Mouse (Mus musculus) spleen, postnatal 4 days (tissue): ENCODE results near the gene Aifm2.
A peak's percentile ranks its signal among the peaks of the same experiment; 100 is the strongest.

ENCODE experiments used
- DNase-seq, 2 experiments: peaks; one replicate each; pipeline ENCODE4 v3.0.0; 2022; ENCODE audit warnings: low spot score in 2 of 2

Aifm2 gene

DNA sequence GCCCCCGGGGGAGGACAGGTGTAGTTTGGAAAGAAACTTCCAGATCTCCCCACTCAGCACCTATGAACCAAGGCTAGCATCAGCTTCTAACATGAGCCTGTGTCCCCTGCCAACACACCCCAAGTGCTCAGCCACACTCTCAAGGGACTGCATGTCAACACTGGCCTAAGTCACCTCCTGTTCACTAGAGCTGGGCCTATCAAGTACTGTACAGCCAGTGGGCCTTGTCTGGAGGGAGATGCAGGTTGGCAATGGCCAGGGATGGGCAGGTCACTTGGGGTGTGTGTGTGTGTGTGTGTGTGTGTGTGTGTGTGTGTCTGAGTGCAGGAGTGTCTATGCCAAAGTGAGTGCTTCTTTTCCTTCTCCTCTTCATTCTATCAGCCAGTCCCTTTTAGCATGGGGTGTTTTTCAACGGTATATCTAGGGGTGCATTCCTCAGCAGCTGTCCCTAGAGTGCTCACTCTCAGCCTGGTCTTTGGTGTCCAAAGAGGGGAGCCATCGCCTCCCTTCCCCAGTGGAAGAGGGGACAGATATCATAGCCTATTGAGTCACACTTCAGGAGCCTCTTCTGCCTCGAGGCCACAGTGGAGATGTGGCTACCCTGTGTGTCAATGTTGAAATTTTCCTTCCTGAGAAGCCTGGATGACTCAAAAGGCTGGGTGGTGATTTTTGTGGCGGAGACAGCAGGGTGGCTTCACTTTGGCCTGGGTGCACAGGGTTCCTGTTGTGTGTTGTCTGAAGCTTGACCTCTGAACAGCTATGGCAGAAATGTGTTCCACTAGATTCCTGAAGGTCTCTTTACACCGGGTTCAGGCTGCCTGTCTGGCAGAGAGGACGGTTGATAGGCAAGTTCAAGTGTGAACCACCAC is 1.2 kb downstream of the Aifm2 start:
- DNase-seq = no peak

DNA sequence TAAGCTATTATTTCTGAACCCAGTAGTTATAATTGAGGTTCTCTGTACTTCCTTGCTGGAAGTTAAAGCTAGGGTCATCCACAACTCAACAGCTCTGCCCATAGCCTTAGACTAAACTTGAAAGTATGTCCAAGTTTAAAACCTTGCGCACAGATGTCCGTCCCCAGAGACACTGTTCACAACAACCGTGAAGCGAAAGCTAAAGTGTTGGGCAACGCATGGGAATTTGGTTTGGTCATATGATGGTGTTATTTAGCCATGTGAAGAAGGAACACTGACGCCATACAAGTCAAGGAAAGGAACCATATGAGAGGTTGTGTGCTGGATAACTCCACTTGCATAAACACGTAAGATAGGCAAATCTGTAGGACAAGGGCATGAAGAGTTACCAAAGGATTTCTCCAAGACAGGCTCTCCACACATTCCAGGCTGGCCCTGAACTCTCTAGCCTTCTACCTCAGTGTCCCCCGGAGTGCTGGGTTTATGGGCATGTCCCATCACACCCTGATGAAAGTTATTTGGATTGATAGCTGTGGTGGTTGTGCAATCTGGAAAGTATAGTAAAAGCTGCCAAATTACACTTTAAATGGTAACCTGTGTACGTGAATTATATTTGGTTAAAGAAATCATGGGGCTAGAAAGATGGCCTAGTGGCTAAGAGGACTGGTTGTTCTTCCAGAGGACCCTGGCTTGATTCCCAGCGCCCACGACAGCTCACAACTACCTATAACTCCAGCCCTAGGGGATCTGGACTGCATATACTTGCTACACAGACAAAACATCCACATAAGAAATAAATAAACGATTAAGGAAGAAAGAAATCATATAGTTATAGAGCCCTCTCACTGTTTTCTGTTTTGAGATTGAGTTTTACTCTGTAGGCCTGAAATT is 2.6 kb downstream of the Aifm2 start:
- DNase-seq = no peak

DNA sequence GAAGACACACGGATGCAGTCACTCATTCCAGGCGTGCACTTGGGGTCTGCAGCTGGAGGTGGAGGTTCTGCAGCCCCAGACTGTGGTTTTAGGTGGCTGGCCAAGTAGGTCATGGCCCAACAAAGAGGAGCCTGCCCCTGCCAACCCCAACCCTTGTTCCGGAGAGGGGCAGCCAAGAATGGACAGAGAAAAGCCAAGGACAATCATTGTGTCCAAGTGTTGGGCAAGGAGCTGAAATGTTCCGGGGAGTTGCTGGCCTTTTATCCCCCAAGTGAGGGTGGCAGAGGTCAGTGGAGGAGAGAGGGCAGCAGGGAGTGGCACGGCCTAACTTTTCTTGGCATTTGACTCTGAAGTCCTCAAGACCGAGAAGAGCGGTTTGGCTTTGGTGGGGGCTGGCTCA is 5.3 kb downstream of the Aifm2 start:
- DNase-seq = no peak

DNA sequence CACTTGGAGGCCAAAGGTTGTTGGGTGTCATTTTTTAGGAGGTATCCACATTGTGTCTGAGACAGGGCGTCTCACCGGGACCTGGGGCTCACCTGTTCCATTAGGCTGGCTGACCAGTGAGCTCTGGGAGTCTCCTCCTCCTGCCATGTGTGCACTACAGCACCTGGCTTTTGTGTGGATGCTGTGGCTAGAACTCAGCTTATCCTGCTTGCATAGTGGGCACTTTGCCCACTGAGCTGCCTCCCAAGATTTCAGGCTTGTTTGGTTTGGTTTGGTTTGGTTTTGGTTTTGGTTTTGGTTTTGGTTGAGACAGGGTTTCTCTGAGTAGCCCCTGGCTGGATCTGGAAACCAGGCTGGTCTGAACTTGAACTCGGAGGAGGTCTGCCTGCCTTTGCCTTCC is 7.2 kb downstream of the Aifm2 start:
- DNase-seq = no peak

DNA sequence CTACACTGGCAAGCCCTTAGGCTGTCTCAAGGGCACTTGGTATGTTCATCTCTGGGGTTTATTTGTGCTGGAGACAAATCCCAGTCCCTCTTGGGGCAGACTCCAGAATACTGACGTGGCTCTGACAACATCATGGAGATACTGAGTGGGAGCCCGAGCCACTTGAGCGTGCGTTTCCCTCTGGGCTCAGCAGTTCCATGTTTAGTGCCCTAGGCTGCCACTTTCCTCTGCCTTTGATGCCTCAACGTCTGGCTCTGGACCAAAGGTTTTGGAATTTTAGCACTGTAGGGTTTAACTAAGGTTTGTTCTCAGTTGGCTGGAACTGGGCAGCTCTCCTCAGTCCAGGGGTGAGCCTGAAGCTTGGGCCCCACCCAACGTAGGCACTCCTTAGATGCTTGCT is 8.2 kb downstream of the Aifm2 start:
- no peak for DNase-seq

DNA sequence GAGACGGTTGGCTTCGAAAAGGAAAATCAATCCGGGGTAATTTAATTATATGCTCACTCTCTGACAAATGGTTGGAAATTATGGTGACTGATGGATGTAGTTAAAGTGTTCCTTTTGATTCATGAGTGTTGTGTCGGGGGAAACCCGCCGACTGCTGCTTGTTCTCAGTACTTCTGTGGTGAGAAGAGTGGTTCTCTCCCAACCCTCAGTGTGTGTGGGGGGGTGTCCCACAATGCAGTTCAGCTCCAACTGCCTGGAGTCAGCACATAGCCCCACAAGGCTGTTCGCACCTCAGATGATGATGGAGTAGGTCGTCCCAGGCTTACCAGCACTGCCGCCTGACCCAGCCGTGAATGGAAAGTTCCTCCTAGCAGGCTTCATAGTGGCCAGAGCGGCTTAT is 14.1 kb downstream of the Aifm2 start:
- no peak for DNase-seq

DNA sequence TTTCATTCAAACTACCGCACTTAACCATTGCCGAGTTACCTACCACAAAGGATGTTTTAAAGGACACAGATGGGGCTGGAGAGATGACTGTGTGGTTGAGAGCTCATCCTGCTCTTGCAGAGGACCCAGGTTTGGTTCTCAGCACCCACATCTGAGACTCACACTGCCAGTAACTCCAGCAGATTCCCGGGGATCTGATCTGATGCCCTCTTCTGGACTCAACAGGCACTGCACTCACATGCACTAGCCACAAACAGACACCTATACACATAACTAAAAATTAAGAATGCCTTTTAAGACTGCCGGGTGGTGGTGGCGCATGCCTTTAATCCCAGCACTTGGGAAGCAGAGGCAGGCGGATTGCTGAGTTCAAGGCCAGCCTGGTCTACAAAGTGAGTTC is 15.1 kb downstream of the Aifm2 start:
- no peak for DNase-seq

DNA sequence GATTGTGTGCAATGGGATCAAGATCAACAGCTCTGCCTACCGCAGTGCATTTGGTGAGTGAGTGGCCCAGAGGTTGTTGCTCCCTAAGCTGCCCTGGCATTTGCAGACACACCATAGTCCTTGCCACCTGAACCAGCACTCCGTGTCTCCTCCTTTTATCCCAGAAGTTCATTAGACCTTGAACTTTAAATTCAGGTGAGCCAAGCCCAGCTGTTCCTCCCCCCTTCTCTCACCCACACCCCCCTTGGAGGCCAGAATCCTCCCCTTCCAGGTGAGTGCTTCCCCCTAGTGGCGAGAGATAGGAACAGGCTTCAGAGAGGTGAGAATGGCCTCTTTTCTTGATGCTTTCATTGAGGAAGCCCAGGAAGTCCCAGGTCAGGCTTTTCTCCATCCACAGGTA is 19.3 kb downstream of the Aifm2 start:
- peak in 1 of 2 experiments; percentile 62 for DNase-seq

DNA sequence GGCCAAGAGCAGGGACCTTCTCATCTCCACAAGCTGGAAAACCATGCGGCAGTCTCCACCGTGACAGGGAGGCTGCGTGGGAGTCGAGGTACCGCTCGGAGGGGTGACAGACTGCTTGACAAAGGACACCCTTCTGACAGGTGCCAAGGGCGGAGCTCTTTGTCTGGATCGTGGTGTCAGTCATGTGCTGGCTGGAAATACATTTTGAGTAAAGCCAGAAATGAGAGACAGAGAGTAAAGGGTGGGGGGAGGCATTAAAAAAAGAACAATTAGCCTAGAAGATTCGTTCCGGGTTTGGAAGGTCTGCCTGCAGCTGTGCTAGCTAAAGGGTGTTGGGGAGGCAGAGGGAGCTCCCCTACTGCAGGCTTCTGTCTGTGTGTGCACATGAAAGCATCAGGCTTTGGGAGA is 21.6 kb downstream of the Aifm2 start:
- no peak for DNase-seq

DNA sequence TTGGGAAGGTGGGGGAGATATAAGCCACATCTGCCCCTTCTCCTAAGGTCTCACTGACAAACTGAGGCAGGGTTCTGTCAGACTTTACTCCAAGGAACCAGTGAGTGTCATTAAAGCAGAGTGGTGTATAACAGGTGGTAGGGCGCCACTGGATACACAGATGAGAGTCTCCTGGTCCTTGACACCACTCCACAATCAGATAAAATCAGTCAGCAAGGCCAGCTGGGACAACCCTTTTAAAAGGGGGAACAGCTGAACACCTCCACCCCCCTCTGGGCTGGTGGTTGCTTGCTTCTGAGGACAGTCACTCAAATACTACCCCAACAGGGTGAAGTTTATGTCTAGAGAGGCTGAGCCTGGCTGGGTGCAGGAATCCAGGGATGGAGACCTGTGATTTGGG is 22.5 kb downstream of the Aifm2 start:
- DNase-seq = no peak

DNA sequence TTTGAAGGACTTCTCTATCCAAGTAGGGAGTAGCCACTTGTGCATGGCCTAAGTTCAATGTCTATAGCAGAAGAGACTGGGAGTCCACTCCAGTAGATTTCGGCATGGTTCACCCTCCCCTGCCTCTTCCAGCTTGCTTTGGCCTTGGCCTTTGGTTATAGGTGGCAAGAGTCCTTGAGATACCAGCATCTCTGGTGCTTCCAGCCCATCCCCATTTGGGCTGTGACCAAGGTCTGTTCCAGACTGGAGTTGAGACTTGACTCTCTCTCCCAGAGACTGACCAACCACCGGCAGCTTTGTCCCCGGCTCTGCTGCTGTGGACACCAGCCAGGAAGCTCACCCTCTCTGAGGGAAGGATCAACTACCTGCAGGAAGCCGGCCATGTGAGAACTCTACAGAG is 23.1 kb downstream of the Aifm2 start:
- DNase-seq = no peak

DNA sequence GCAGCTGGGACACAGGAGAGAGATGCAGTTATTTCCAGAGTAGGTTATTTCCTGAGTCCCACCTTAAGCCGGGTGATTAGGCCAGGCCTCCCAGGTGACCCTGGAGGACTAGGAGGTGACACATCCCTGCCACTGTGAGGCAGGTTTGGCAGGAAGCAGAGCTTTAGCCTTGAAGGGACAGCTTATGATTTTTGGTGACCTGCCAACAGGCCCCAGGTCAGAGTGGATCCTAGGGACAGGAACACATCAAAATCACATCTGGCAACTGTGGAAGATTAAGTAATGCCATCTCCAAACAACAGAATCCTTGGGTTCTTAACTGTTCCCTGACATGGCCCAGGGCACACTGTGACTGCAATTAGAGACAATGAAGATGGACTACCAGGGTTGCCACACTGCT is 26.2 kb downstream of the Aifm2 start:
- no peak for DNase-seq

DNA sequence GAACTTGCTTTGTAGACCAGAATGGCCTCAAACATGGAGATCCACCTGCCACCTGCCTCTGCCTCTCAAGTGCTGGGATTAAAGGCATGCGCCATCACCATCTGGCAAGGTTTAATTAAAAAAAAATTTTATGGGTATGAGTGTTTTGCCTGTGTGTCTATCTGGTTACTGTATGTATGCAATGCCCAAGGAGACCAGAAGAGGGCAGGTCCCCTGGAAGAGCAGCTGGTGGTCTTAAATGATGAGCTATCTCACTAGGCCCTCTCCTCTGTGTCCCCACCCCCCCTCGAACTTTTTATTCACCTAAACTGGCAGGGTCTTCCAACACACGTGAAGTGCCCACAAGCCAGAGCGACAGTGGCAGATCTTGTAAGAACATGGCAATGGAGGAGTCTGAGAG is 26.8 kb downstream of the Aifm2 start:
- DNase-seq = no peak

DNA sequence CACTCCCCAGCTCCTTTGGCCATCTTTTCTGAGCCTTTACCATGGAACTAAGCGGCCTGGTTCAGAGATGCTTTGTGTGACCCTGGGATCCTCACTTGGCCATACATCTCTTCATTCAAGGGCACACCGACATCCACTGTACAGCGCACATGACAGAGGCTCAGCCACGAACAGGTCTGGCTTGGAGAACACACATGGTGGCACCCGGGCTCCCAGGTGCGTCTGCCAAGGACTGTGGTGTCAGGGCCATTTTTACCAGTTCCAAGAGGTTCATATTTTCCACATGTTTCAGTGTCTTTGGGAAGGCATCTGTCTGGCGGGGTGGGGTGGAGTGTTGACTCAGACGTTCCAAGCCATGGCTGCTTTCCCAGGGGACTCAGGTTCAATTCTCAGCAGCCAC is 27.3 kb downstream of the Aifm2 start:
- no peak for DNase-seq

DNA sequence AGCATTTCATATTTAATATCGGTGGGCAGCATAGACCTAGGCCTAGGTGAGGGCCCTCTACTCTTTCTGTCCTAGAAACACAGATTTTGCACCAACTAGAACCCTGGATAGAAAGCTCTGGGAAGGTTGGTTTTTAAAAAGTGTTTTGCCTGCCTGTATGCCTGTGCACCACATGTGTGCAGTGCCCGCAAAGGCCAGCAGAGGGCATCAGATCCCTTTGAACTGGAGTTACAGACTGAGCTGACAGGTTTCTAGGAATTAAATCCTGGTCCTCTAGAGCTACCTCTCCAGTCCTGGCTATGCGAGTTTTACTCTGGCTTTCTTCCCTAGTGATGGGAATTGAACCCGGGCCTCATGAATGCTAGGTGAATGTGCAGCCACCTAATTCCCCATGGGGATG is 30.1 kb downstream of the Aifm2 start:
- peak in 1 of 2 experiments; percentile 65 for DNase-seq

DNA sequence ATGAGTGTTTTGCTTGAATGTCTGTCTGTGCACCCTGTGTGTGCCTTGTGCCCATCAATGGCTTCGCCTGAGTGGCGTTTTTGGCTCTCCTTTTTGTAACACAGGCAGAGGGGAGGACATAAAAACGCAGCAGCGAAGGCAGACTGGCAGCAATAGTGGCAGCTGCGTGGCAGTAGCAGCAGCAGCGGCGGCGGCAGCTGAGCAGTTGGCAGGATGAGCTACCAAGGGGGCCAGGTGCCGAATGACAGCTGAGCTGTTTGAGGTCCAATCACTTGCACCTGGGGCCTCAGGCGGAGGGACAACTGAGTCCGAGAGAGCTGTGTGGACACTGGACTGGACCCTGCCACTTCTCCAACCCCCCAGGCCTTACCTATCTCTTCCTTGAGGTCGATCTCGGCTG is 32.2 kb downstream of the Aifm2 start:
- DNase-seq = no peak

DNA sequence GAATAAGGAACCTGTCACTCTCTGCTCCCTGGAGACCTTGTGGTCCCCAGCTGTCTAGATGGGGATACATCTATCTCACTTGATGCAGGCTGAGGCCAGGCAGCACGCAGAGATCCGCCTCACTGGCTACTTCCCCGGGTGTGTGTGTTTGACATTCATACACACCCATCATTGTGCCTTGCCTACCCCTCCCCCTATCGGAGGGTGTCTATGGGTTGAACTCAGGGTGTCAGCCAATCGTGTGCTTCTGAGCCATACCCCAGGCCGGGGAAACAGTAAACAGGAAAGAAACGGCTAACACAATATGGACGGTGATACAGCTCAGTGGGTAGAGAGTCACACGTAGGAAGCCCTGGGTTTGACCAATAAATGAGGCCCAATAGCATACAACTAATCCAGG is 35.0 kb downstream of the Aifm2 start:
- DNase-seq = no peak

DNA sequence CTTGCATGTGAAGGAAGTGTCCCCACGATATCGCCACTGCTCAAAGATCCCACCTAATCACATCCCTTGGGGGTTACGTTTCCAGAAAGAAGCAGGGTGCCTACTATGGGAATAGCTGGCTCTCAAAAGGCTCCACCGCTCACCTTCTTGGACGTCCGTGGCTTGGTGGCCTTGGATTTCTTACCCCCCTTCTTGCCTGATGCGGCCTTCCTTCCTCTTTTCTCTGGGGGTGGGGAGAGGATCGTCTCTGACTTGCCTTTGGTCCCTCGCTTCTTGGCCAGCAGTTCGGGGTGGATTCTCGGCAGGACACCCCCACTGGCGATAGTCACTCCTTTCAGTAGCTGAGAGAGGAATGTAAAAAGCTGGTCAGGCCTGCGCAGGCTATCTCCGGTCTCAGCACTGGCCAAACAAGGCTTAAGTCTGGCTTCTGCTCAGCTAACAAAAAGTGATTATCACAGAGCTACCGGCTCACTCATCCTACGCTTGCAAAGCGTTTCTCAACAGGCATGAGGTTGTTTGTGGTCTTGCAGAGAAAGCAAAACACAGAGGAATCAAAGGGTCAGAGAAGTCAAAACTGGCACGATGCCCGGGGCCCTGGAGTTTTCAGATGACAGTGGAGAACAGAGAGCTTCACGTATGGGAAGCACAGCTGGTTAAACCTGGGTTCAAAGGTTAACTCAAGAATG is 36.6 kb downstream of the Aifm2 start:
- no peak for DNase-seq

DNA sequence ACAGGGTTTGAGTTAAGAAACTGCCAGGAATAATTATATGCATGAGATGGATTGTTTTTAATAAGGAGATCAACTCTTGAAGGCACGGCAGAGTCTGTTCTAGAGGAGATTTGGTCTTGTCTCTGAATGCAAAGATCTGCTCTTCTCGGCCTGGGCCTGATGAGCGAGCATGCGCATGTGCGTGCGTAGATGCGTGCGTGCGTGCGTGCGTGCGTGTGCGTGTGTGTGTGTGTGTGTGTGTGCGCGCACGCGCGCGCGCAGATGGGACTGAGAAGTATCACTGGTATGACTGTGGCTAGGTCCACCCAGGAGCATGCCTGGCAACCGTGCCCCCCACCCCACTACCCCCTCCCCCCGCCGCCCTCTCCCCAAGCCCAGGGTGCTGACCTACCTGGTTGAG is 38.0 kb downstream of the Aifm2 start:
- no peak for DNase-seq

DNA sequence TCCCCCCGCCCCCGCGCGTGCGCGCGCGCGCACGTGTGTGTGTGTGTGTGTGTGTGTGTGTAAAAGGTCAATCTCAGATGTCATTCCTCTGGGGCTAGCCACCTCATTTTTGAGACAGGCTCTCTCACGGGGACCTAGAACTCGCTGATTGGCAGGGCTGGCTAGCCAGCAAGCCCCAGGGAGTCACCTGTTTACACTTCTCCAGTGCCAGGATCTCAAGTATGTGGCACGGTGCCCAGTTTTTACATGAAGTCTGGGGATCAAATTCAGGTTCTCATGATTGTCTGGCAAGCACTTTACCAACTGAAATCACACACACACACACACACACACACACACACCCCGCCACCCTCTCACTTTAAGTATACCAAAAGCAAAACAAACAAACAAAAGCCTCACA is 42.0 kb downstream of the Aifm2 start:
- DNase-seq = no peak

DNA sequence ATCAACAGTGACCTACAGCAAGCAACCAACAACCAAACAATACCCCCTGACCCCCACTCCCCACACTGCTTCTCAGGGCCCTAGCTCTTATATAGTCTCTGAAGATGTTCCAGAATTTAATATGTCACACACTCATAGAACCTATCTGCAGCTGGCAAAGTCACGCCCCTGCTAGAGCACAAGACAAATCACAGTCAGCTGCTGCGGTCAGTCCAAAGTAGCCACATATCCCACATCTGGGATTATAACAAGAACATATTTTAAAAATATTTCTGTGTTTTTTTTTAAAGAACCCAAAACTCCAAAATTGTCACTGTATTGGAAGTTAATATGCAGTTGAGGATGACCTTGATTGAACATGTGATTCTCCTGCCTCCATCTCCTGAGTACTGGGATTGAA is 43.8 kb downstream of the Aifm2 start:
- DNase-seq = no peak

DNA sequence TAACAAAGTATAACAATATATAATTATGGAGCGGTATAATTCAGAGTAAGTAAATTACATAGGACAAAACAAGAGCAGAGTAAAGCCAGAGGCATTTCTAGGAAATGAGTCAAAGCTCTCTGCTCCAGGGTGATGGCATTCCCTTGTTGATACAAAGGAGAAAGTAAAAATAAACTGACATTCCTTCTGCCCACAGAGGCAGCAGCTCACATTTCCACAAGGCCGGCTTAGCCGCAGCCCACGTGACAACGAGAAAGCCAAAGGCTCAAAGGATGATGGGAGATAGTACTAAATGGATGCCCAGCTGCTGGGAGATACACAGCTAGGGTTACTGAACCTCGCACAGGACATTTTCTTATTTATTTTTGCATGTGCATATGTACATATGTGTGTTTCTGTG is 44.8 kb downstream of the Aifm2 start:
- DNase-seq = no peak

DNA sequence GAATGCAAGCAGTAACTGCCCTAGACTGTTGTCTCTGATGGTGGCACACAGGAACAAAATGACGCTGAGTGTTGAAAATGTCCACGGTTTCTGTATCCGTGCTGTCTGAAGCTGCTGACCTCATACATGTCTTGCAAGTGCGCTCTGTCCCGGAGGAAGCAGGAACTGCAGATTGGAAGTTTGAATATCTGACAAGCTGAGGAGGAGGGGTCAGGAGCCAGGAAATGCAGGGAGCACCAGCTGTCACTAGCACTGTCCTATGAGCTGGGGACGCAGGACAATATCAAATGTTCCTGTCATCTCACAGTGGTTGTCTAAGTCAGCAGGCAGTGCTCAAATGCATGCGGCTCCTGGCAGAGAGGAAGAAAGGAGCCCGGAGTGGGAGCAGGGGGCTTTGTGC is 49.6 kb downstream of the Aifm2 start:
- DNase-seq = no peak
